Mouse (Mus musculus): ENCODE results near the gene Cdr2l.

The Cdr2l gene

DNA sequence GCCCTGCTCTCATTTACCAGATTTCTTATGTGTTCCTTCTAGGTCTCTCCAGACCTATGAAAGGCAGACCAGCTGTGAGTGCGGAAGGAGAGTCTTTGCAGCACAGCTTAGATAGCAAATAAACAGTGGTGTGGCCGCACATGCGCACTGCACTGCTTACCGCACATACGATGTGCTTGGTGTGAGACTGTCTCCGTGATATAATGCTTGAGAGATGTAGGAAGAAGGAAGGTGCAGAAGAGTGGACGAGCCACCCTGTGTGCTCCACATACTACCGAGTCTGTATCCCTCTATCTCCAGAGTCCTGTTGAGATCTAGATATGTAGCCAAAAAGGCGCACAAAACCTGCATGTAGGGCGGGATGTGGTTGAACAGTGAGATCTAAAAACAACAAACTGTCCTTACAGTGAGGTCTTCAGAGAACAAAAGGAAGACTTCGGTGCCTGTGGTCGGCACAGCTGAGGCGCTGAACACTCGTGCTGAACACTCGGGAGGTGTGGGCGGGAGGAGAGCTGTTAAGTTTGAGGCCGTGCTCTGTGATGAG is 25.2 kb downstream of the Cdr2l start:
- no peak for DNase-seq (ENCODE audit: low spot score in 2 of 2)

DNA sequence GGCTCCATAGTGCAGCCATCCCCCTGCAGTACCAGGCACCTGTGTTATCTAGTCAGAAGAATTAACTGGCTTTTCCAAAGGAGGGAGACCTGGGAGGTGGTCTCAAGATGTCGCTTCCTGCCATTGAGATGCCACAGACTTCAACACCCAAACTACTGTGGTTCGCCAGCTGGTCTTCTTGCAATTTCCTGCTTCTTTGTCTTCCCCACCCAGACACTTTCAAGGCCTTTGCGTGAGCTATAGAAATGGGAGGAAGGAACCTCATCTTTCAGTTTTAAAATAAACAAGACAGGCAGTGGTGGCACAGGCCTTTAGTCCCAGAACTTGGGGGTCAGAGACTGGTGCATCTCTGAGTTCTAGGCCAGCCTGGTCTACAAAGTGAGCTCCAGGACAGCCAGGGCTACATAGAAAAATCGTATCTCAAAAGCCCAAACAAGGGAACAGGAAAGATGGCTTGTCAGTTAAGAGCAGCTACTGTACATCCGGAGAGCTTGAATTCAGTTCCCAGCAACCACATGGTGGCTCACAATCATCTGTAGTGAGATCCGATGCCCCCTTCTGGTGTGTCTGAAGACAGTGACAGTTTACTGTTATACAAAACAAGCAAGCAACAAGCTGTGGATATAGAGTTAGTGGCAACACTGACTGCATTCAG is 26.7 kb downstream of the Cdr2l start:
- no peak for DNase-seq (ENCODE audit: low spot score in 2 of 2)

- no peak for DNase-seq (ENCODE audit: low spot score in 2 of 2)
These were observed 27.8 kb downstream of the Cdr2l start for GRCm38 (mm10) chr11:115409556-115409955.

GRCm38 (mm10) chr11:115419531-115420237 is 38.0 kb downstream of the Cdr2l start, which contains the start of the genes Atp5h and Kctd2:
TSS of gene Atp5h (minus strand) at chr11:115419962.
TSS of gene Kctd2 (plus strand) at chr11:115420128.
- DNase-seq (ENCODE audit: low spot score in 2 of 2) = peak; percentile 93 to 95

- peak; percentile 60 to 72 for DNase-seq (ENCODE audit: low spot score in 2 of 2)
These were observed 38.8 kb downstream of the Cdr2l start for GRCm38 (mm10) chr11:115420336-115421190.

DNA sequence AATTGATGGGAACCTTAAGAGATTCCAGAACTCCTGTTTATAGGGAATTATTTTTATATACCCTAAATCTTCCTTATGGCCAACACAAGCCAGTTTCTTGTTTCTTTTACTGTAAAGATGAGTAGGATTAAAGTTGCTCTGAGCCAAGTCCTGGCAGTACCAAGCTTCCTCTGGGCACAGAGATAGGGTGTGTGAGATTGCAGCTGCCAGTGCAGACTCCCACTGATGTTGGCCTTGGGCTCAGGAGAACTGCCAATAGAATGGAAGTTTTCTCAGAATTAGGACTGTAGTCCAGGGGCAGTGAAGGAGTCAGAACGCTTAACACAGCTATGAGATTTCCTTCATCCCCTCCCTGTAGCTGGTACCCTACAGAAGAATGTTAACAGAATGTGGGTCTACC is 39.6 kb downstream of the Cdr2l start:
- DNase-seq (ENCODE audit: low spot score in 2 of 2) = no peak

DNA sequence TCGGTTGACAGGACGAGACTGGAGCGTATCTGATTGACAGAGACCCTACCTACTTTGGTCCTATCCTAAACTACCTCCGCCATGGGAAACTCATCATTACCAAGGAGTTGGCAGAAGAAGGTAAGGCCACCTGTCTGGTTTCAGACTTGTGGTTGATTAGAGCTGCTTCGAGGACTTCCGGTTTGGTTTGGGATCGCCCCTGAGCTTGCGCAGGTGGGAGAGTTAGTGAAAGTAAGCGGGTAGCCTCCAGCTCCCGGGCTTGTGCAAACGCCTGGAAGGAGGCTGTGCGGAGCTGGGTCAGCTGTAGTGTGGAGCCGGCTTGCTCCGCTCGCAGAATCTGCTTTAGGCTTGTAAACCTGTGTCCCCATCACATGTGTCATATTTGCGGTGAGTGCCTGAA is 40.3 kb downstream of the Cdr2l start:
- no peak for DNase-seq (ENCODE audit: low spot score in 2 of 2)

GRCm38 (mm10) chr11:115423091-115423490 is 41.4 kb downstream of the Cdr2l start:
- DNase-seq (ENCODE audit: low spot score in 2 of 2) = no peak

- no peak for DNase-seq (ENCODE audit: low spot score in 2 of 2)
These were observed 43.0 kb downstream of the Cdr2l start for GRCm38 (mm10) chr11:115424666-115425065.

- no peak for DNase-seq (ENCODE audit: low spot score in 2 of 2)
These were observed 44.0 kb downstream of the Cdr2l start for GRCm38 (mm10) chr11:115425671-115426070.

GRCm38 (mm10) chr11:115427482-115428331 is 46.0 kb downstream of the Cdr2l start:
- DNase-seq (ENCODE audit: low spot score in 2 of 2) = peak; percentile 57 to 66

DNA sequence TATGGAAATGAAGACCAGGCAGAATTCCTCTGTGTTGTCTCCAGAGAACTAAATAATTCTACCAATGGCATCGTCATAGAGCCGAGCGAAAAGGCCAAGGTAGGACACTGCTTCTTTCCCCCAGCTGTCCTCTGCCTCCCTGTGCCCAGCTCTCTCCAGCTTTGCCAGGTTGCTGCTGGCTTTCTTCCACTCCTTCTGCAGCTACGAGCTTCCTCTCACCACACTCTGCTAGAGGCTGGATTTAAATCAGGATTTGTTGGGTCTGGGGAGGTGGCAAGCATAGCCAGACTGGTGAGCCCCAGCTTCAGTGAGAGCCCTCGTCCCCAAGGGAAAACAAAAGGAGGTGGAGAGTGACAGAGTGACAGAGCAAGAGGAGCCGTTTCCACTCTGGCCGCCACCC is 47.6 kb downstream of the Cdr2l start:
- no peak for DNase-seq (ENCODE audit: low spot score in 2 of 2)

DNA sequence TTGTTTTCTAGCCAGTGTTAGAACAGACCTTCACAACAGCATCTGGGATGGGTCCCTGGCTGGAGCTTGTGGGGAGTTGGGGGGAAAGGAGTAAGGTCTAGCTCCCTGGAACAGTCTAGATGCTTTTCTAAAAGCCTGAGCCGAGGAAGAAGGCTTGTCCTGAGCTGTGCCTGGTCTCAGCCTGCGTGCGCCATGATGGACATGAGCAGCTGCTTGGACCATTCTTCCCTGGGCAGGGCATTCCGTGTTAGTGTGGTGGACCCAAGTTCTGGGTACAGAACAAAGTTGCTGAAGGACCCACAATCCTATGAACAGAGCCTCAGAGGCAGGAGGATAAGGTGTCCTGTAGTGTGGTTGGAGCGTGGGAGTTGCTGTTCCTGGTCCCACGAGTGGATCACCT is 48.8 kb downstream of the Cdr2l start:
- DNase-seq (ENCODE audit: low spot score in 2 of 2) = no peak

DNA sequence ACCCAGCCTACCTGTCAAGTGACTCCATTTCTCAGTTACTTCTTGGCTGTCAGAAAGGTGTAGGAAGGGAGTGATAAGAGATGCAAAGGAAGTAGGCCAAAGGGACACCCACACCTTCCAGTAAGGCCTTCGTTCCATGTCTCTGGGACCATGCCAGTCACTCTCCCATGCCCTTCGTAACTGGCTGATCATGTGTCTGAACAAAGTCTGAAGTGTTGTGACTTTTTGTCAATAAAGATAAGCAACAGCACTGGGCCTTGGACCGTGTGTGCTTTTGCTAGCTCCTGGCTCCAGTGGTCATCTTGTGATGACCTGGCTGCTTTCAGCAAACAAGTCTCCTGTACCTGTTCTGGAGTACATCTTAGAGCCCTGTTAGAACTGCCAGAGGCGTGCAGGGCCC is 51.1 kb downstream of the Cdr2l start:
- no peak for DNase-seq (ENCODE audit: low spot score in 2 of 2)

- no peak for DNase-seq (ENCODE audit: low spot score in 2 of 2)
These were observed 51.6 kb downstream of the Cdr2l start for GRCm38 (mm10) chr11:115433342-115433741.

GRCm38 (mm10) chr11:115435596-115436337 is 54.1 kb downstream of the Cdr2l start:
- DNase-seq (ENCODE audit: low spot score in 2 of 2) = no peak

GRCm38 (mm10) chr11:115437571-115438122 is 55.9 kb downstream of the Cdr2l start:
- DNase-seq (ENCODE audit: low spot score in 2 of 2) = no peak

- DNase-seq (ENCODE audit: low spot score in 2 of 2) = no peak
These were observed 57.6 kb downstream of the Cdr2l start for GRCm38 (mm10) chr11:115439326-115439725.

GRCm38 (mm10) chr11:115439906-115440595 is 58.3 kb downstream of the Cdr2l start, which contains the start of gene Trim80:
TSS of gene Trim80 (plus strand) at chr11:115440545.
- DNase-seq (ENCODE audit: low spot score in 2 of 2) = no peak
